Mouse (Mus musculus) layer of hippocampus, adult 9-11 months (tissue): ENCODE results near the gene Trpm6.

Experiments used
- DNase-seq: peaks from one replicate; pipeline ENCODE4 v3.0.0; 2022

The Trpm6 gene

DNA sequence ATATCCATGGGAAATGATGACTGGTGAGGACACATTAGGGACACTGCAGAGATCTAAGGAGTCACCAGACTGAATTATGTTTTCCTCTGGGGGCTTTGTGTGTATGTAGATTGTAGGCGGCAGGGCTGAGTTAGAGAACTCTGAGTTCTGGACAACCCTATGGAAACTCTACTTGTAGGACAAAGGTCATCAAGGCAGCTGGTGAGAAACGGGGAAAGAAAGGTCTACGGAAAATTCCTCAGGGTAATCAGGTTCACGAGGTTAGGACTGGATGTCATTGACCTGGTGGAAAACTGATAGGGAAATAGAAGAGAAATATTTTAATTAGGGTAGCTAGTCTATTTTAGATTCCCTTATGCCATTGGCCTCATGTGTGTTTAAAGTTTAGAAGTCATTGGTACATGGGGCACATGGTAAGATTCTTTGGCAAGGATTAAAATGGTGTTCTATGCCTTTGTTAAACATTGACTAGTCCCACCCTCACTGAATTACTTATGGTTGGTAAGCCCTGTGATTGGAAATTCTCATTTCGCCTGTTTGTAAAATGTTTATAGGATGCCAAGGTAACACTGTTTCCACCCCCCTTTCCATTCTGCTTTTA, 23.2 kb downstream of the Trpm6 start:
- no peak for DNase-seq

GRCm38 (mm10) chr19:18774085-18774484, 24.3 kb downstream of the Trpm6 start:
- no peak for DNase-seq

GRCm38 (mm10) chr19:18799646-18800045, 49.9 kb downstream of the Trpm6 start:
- no peak for DNase-seq

- no peak for DNase-seq
These were observed 61.5 kb downstream of the Trpm6 start for GRCm38 (mm10) chr19:18811264-18811663.

- DNase-seq, result no peak
These were observed 65.4 kb downstream of the Trpm6 start for GRCm38 (mm10) chr19:18815170-18815569.

DNA sequence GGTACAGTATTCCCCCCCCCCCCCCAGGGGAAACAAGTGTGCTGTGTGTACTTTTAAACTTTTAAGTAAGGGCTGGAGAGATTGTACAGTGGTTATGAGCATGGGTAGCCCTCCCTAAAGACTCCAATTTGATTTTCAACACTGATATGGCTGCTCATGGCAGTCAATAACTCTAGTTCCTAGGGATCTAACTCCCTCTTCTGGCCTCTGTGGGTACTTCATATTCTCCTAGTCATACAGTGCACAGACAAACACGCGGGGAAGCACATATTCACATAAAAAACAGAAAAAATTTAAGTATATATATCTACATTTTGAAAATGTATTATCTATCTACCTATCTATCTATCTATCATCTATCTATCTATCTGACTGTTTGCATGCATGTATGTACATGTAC, 67.6 kb downstream of the Trpm6 start:
- DNase-seq, result no peak

DNA sequence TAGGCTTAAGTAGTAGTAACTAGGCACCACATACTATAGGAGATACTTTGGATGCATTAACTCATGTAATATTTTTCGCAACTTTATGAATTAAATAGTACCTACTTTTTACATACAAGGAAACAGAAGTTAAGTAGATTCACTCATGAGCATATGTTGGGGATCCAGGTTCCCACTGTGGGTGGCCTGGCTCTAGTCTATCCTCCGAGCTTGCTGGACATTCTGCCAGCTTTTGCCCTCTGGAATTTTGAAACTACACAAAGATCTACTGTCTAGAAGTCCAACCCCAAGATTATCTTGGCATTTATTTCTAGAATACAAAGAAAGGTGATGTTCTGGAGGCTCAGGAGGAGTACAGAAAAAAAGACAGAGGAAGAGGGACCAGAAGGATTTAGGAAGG, 78.8 kb downstream of the Trpm6 start:
- no peak for DNase-seq

- no peak for DNase-seq
These were observed 81.4 kb downstream of the Trpm6 start for GRCm38 (mm10) chr19:18831196-18831595.

- DNase-seq, result peak; percentile 6
These were observed 85.2 kb downstream of the Trpm6 start for GRCm38 (mm10) chr19:18834971-18835370.

- no peak for DNase-seq
These were observed 92.2 kb downstream of the Trpm6 start for GRCm38 (mm10) chr19:18841789-18842562.

- no peak for DNase-seq
These were observed 92.8 kb downstream of the Trpm6 start for GRCm38 (mm10) chr19:18842626-18843025.

- DNase-seq, result no peak
These were observed 96.6 kb downstream of the Trpm6 start for GRCm38 (mm10) chr19:18846336-18846735.

- DNase-seq, result no peak
These were observed 118.5 kb downstream of the Trpm6 start for GRCm38 (mm10) chr19:18868311-18868710.

DNA sequence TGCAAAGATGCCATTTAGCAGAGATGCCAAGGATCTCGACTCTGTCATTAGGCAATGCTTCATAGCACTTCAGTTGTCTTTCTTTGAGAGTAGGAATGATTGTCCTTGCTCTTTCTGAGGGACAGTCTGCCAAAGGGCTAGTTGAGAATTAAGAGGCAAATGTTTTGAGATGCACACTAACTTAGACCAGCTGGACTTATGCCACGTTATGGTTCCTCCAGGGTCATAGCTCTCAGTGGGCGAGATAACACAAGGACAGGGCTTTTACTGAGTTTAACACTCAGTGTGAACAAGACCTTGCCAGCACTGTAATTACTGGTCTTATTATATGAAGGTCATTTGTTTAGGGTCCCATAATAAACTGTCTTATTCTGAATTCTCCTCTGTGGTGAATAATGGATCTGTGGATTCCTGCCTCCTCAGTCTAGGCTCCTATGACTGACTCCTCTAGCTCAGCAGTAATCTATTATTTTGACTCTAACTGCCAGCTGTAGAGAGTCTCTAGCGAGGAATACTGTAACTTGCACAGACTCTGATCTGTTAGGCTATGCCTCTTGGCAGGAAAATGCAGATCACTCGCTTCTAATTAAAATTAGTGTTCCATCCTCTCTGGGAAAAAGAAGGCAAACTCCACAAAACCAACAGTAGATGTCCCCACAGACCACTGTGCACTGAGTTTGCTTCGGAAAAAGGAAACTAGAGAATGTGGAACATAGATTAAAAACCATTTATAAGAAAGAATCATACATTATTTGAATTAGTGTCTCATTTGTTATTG, 123.2 kb downstream of the Trpm6 start:
- peak; percentile 31 for DNase-seq

DNA sequence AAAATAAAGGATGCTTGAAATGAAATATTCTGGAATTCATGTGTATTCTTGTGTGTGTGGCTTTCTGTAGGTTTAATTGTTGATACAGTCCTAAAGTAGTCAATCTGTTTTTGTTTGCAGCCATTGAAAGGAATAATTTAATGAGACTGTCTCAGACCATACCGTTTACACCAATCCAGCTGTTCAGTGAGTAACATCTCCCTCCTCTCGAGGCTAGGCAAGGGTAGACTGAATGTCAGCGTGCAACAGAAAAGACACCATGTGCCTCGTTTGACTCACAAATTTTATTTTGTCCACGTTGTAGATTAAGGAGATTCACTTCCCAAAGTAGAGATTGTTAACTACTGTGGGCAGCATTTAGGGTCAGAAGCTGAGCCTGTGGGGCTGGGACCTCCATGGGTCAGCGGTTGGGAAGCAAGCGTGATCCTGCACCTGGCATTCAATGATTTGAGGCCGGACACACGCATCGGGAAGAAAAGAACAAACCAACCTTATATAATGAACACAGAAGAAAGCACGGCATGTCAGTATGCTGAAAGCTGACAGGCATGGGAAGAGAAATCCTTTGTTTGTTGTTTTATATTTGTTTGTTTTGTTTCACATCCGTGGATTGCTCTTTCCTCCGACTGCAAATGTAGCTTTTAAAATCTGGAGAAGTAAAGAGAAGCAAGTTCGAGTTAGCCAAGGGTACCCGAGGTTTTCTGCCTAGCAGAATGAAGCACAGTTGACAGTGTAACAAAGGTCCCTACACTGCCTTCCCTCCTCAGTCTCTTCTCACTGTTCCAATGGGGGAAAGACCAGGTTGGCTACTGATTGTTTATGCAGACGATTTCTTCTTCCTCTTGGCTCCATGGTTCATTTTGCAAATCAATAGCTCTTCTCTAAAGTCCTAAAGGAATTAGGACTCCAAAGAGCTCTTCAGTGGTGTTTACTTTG, 124.2 kb downstream of the Trpm6 start:
- no peak for DNase-seq

DNA sequence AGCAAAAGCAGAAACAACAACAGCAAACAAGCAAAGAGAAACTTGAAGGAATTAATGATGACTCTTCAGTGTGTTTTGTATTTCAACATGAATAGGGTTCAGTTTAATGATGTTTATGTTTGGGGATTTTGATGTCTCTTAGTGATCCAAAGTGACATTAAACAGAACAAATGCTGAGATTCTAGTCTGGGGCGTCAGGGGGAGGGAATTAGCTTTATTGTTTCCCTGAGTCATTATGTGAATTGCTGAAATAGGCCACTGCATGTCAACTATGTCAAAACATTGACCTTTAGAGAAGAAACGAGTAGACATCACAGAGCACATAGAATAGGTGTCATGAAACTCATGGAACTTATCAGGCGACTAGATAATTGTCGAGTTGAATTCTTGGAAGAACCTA, 129.5 kb downstream of the Trpm6 start:
- no peak for DNase-seq

- DNase-seq, result no peak
These were observed 131.4 kb downstream of the Trpm6 start for GRCm38 (mm10) chr19:18881162-18881561.

- DNase-seq, result no peak
These were observed 138.0 kb downstream of the Trpm6 start for GRCm38 (mm10) chr19:18887646-18888407.

GRCm38 (mm10) chr19:18888491-18889116, 138.8 kb downstream of the Trpm6 start:
- DNase-seq, result peak; percentile 52

- DNase-seq, result peak; percentile 61
These were observed 139.4 kb downstream of the Trpm6 start for GRCm38 (mm10) chr19:18889117-18889627.

DNA sequence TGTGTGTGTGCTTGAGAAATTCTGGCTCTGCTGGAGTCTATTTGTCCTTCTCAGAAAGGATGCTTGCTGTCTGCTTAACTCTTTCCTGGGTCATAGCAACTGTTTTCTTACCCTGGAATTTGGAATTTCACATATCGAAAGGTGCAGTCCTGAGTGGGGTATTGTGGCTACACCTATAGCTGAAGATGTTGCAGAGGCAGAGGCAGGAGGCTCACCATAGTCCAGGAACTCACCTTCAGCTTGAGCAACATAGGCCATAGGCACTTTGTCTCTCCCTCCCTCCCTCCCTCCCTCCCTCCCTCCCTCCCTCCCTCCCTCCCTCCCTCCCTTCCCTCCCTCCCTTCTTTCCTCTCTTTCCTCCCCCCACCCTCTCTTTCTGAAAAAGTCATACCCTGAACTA, 139.8 kb downstream of the Trpm6 start:
- no peak for DNase-seq
